Mouse (Mus musculus) limb, embryonic 13.5 days (tissue): ENCODE measurements at regions not wholly inside any gene's neighbourhood (a gene's known extent, or its start where the extent isn't known, plus 50 kb on each side); places are given as distances from the start of the nearest gene placed in this dataset.
A peak's percentile ranks its signal among the peaks of the same experiment; 100 is the strongest.

Experiments used
- ATAC-seq: fragments of 200-750 bp; cut with Nextera tagmentation; 2 replicates; pipeline ENCODE4 v1.8.0; 2017; ENCODE audit warnings: low read depth, moderate number of reproducible peaks, moderate TSS enrichment; ENCODE audit not compliant: low FRiP score
- H3K27ac ChIP-seq: fragments of 300-500 bp; sonication (generic); 2 replicates; pipeline ENCODE4 v1.5.1; 2015; ENCODE audit warnings: inconsistent platforms, mild to moderate bottlenecking, moderate library complexity
- H3K27me3 ChIP-seq: fragments of 300-500 bp; sonication (generic); 2 replicates; pipeline ENCODE4 v1.6.1; 2015; ENCODE audit warnings: mild to moderate bottlenecking, inconsistent platforms
- H3K36me3 ChIP-seq: fragments of 300-500 bp; sonication (generic); 2 replicates; pipeline ENCODE4 v1.6.1; 2015; ENCODE audit warnings: inconsistent platforms, mild to moderate bottlenecking, moderate library complexity
- H3K4me1 ChIP-seq: fragments of 300-500 bp; sonication (generic); 2 replicates; pipeline ENCODE4 v1.6.1; 2015; ENCODE audit warnings: inconsistent platforms
- H3K4me2 ChIP-seq: fragments of 300-500 bp; sonication (generic); replicated peaks from 2 replicates; pipeline ENCODE4 v1.6.1; 2015; ENCODE audit warnings: inconsistent platforms, mild to moderate bottlenecking, moderate library complexity
- H3K4me3 ChIP-seq: fragments of 300-500 bp; sonication (generic); 2 replicates; pipeline ENCODE4 v1.5.1; 2015; ENCODE audit warnings: moderate library complexity, mild to moderate bottlenecking, inconsistent platforms
- H3K9ac ChIP-seq: fragments of 300-500 bp; sonication (generic); 2 replicates; pipeline ENCODE4 v1.6.1; 2015; ENCODE audit warnings: mild to moderate bottlenecking, inconsistent platforms
- H3K9me3 ChIP-seq: fragments of 300-500 bp; sonication (generic); 2 replicates; pipeline ENCODE4 v1.6.1; 2016; ENCODE audit warnings: inconsistent platforms
- WGBS: fragments of 180-500 bp; shearing (Covaris S2); methylation state at CpG from one replicate; pipeline ENCODE4 v1.1.7; 2015; 5-methylcytosine and 5-hydroxymethylcytosine counted together

GRCm38 (mm10) chr7:138075231-138075630 lies 322.3 kb downstream of the Tcerg1l start:
- H3K36me3 ChIP-seq: no peaks in the 10 kb centered on the region
- H3K9me3 ChIP-seq: no peaks in the 10 kb centered on the region
- H3K4me3 ChIP-seq: no peak overlapping the region
- no peak overlapping the region for H3K4me2 ChIP-seq
- ATAC-seq: no peak
- H3K9ac ChIP-seq: no peak overlapping the region
- no peak overlapping the region for H3K27ac ChIP-seq
- no peaks in the 10 kb centered on the region for H3K27me3 ChIP-seq
- H3K4me1 ChIP-seq: no peaks in the 10 kb centered on the region
- 70% methylated on average over 3 of the region's 3 CpGs for WGBS

DNA sequence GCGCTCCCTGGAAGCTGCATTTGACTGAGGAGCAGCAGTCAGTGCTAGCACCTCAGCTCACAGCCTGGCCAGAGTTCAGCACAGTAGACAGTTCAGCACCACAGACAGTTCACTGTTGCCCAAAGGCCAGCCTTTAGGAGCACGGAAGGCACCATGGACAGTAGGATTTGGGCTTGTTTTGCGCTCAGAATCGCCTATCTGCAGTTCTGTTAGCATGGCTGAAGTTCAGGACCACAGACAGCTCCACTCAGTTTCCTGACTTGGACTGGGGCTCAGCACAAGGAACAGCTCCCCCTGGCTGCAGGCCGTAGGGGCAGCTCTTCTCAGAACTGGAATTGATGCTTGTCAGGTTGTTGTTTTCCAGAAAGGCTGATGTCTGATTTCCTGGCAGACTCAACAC lies 313.6 kb downstream of the Tcerg1l start:
- H3K27me3 ChIP-seq: no peaks in the 10 kb centered on the region
- WGBS: 16% methylated on average over 5 of the region's 5 CpGs
- peak; percentile 73 for ATAC-seq

GRCm38 (mm10) chr7:138107471-138108210 lies 289.9 kb downstream of the Tcerg1l start:
- H3K9me3 ChIP-seq: no peaks in the 10 kb centered on the region
- 52% methylated on average over 7 of the region's 7 CpGs for WGBS
- no peak overlapping the region for H3K4me2 ChIP-seq
- no peak overlapping the region for H3K27ac ChIP-seq
- no peak overlapping the region for H3K4me3 ChIP-seq
- ATAC-seq: no peak
- no peaks in the 10 kb centered on the region for H3K27me3 ChIP-seq
- H3K4me1 ChIP-seq: no peaks in the 10 kb centered on the region
- H3K36me3 ChIP-seq: no peaks in the 10 kb centered on the region
- H3K9ac ChIP-seq: no peak overlapping the region

More for the DNA sequence above, 313.6 kb downstream of the Tcerg1l start:
- H3K27ac ChIP-seq: no peak overlapping the region
- no peak overlapping the region for H3K9ac ChIP-seq
- no peak overlapping the region for H3K4me2 ChIP-seq
- no peak overlapping the region for H3K4me3 ChIP-seq
- H3K36me3 ChIP-seq: no peaks in the 10 kb centered on the region
- no peaks in the 10 kb centered on the region for H3K4me1 ChIP-seq
- no peaks in the 10 kb centered on the region for H3K9me3 ChIP-seq

- Histone ChIP-seq H3K4me2 (no peak overlapping the region), H3K9me3 (no peaks in the 10 kb centered on the region), H3K27ac (no peak overlapping the region), H3K9ac (no peak overlapping the region), H3K4me1 (0 out of 2 replicates have a peak, but pooled peaks cover 5% of the 10 kb centered on the region), H3K4me3 (no peak overlapping the region), H3K27me3 (peaks cover 8% of the 10 kb centered on the region; the same call in 1 of the 2 replicates), H3K36me3 (no peaks in the 10 kb centered on the region)
- 18% methylated on average over 4 of the region's 4 CpGs for WGBS
- no peak for ATAC-seq
Observed at GRCm38 (mm10) chr7:138121497-138121896, 276.0 kb downstream of the Tcerg1l start.

GRCm38 (mm10) chr7:138129701-138130100 lies 267.8 kb downstream of the Tcerg1l start:
- 51% methylated on average over 2 of the region's 2 CpGs for WGBS
- ATAC-seq: no peak
- H3K36me3 ChIP-seq: no peaks in the 10 kb centered on the region
- no peak overlapping the region for H3K9ac ChIP-seq
- no peaks in the 10 kb centered on the region for H3K27me3 ChIP-seq
- no peaks in the 10 kb centered on the region for H3K4me1 ChIP-seq
- H3K9me3 ChIP-seq: no peaks in the 10 kb centered on the region
- no peak overlapping the region for H3K27ac ChIP-seq
- no peak overlapping the region for H3K4me3 ChIP-seq
- H3K4me2 ChIP-seq: no peak overlapping the region

- Histone ChIP-seq H3K9me3 (no peaks in the 10 kb centered on the region), H3K4me1 (no peaks in the 10 kb centered on the region), H3K4me2 (no peak overlapping the region), H3K9ac (no peak overlapping the region), H3K27me3 (no peaks in the 10 kb centered on the region), H3K36me3 (no peaks in the 10 kb centered on the region), H3K27ac (no peak overlapping the region), H3K4me3 (no peak overlapping the region)
- WGBS: 89% methylated on average over 6 of the region's 6 CpGs
- no peak for ATAC-seq
Observed at GRCm38 (mm10) chr7:138133427-138133826, 264.1 kb downstream of the Tcerg1l start.

GRCm38 (mm10) chr7:138137934-138138333 lies 259.6 kb downstream of the Tcerg1l start:
- Histone ChIP-seq H3K4me1 (no peaks in the 10 kb centered on the region), H3K27ac (no peak overlapping the region), H3K4me3 (no peak overlapping the region), H3K9ac (no peak overlapping the region), H3K4me2 (no peak overlapping the region), H3K36me3 (no peaks in the 10 kb centered on the region), H3K9me3 (no peaks in the 10 kb centered on the region), H3K27me3 (no peaks in the 10 kb centered on the region)
- no peak for ATAC-seq
- 50% methylated on average over 1 of the region's 1 CpGs for WGBS

DNA sequence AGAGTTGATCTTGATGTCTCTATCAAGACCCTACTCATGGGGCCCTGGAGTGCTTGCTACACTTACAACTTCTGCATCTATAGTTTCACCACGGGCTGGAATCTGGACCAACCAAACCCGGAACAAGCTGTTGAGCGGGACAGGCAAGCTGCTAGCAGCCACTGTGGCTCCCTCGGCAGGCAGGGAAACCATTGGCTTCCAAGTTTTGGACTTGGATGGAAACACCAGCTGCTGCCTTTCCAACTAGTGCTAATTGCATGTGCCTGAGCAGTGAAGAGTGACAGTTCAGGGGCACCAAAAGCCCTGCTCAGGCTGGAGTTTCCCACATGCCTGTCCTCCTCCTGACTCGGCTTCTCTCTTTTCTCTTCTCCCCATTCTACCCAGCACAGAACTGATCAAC lies 257.8 kb downstream of the Tcerg1l start:
- H3K4me2 ChIP-seq: no peak overlapping the region
- ATAC-seq: no peak
- WGBS: 67% methylated on average over 5 of the region's 5 CpGs
- H3K27me3 ChIP-seq: no peaks in the 10 kb centered on the region
- H3K4me1 ChIP-seq: no peaks in the 10 kb centered on the region
- no peak overlapping the region for H3K4me3 ChIP-seq
- H3K27ac ChIP-seq: no peak overlapping the region
- no peak overlapping the region for H3K9ac ChIP-seq
- H3K9me3 ChIP-seq: no peaks in the 10 kb centered on the region
- no peaks in the 10 kb centered on the region for H3K36me3 ChIP-seq

DNA sequence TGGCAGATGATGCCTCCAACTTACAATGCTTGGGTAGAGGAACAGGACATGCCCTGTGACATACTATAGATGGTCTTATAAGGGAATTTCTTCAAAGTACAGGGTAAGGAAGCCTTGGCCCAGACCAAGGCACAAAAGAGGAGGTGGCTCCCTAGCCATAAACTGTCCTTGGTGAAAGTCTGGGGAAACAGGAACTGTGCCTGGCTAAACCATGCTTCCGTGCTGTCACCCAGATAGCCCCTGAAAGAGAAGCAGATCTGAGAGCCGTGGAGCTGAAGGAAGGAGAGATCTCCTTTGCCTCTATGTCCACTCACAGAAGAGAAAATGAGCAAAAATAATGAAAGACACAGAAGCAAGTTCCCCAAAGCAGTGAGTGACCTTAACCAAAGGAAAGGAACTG lies 248.0 kb downstream of the Tcerg1l start:
- H3K4me3 ChIP-seq: no peak overlapping the region
- H3K36me3 ChIP-seq: no peaks in the 10 kb centered on the region
- no peak for ATAC-seq
- H3K4me1 ChIP-seq: no peaks in the 10 kb centered on the region
- WGBS: 77% methylated on average over 2 of the region's 2 CpGs
- 0 out of 2 replicates have a peak, but pooled peaks cover 3% of the 10 kb centered on the region for H3K27me3 ChIP-seq
- H3K27ac ChIP-seq: no peak overlapping the region
- no peaks in the 10 kb centered on the region for H3K9me3 ChIP-seq
- H3K9ac ChIP-seq: no peak overlapping the region
- H3K4me2 ChIP-seq: no peak overlapping the region

- no peak overlapping the region for H3K9ac ChIP-seq
- 70% methylated on average over 4 of the region's 4 CpGs for WGBS
- no peak overlapping the region for H3K4me2 ChIP-seq
- no peak overlapping the region for H3K4me3 ChIP-seq
- no peaks in the 10 kb centered on the region for H3K4me1 ChIP-seq
- no peak for ATAC-seq
- no peaks in the 10 kb centered on the region for H3K9me3 ChIP-seq
- no peaks in the 10 kb centered on the region for H3K36me3 ChIP-seq
- 0 out of 2 replicates have a peak, but pooled peaks cover 3% of the 10 kb centered on the region for H3K27me3 ChIP-seq
- no peak overlapping the region for H3K27ac ChIP-seq
Observed at GRCm38 (mm10) chr7:138153455-138154167, 243.9 kb downstream of the Tcerg1l start.
